Mouse (Mus musculus): ENCODE results near the gene Olfr332.

DNA sequence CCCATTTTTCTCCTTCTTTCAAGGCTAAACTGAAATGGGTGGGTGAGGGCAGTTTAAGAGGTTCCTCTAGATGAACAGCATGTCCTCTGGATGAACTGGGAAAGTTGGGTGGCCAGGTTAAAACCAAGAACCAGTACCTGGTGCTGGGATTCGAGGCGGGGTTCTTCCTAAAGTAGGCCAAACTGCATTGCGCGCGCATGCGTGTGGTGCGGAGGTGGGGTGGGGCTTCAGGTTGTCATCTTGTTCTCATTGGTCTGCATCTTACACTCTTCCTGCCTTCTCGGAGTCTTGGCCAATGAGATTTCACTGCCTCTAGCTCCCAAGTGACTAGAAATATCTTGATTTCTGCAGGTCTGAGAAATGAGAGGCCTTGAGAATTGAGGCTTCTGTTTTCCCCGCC lies 39.6 kb downstream of the Olfr332 start, which contains the start of gene Lypd9:
- TF ChIP-seq POLR2A (IDR thresholded peaks at IDR 0.05; ENCODE audit: borderline replicate concordance, extremely low read depth, low read depth, low read length) (no peak), CTCF (IDR thresholded peaks at IDR 0.05; ENCODE audit: insufficient read depth, low read length) (no peak)
